ENCODE assay signal across 16 mouse cellular contexts in the genomic region with DNA sequence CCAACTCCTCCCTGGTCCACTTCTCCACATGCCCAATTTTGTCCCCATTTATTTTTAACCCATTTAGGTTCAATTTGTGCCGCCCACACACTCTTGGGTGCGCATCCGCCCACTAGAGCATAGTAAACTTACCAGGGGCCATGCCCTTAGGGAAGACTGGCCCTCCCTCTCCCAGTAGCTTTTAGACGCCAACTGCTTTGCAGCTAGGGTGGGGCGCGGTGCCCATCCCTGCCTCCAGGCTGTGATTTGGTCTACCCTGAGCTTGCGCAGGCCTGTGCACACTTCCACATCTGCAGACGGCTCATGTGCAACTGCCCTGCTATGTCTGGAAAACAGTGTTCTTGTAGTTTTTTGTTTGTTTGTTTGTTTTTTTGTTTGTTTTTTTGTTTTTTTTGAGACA.
"Had no signal": no experiment of that assay in that cellular context is flagged by ENCODE, and none has a peak within 500 bp of the region (broad histone marks: within the 10 kb centered on the region; RNA-seq: fewer than 3 reads in every experiment).

No protein-coding gene starts in this region.

- H3K9ac ChIP-seq: liver, embryonic 13.5 days; midbrain, embryonic 13.5 days; neural tube, embryonic 13.5 days had no signal

- H3K36me3 ChIP-seq: liver, embryonic 13.5 days; midbrain, embryonic 10.5 days; midbrain, embryonic 13.5 days; neural tube, embryonic 13.5 days had no signal

- H3K4me3 ChIP-seq: layer of hippocampus, adult 2 months; left cerebral cortex, adult 2 months; liver, embryonic 13.5 days; midbrain, embryonic 10.5 days; midbrain, embryonic 13.5 days; myocyte; neural tube, embryonic 13.5 days had no signal

- H3K9me3 ChIP-seq: liver, embryonic 13.5 days; midbrain, embryonic 10.5 days; midbrain, embryonic 13.5 days; neural tube, embryonic 13.5 days had no signal

- DNase-seq: kidney, postnatal 25 days; layer of hippocampus, adult 9-11 months; liver, embryonic 13.5 days; lung, adult 2 months; lung, postnatal 14 days; lung, postnatal 4 days; thymus, adult 18-20 months; thymus, postnatal 14 days; thymus, postnatal 4 days had no signal

- H3K27me3 ChIP-seq: liver, embryonic 13.5 days; midbrain, embryonic 13.5 days; neural tube, embryonic 13.5 days had no signal

- H3K27ac ChIP-seq: kidney, postnatal 0 days; layer of hippocampus, adult 2 months; left cerebral cortex, adult 2 months; liver, embryonic 13.5 days; midbrain, embryonic 10.5 days; midbrain, embryonic 13.5 days; neural tube, embryonic 13.5 days had no signal

- H3K4me1 ChIP-seq: midbrain, embryonic 13.5 days; neural tube, embryonic 13.5 days had no signal
